Mouse (Mus musculus): ENCODE results near the gene Gabpb2.

Gene Gabpb2

DNA sequence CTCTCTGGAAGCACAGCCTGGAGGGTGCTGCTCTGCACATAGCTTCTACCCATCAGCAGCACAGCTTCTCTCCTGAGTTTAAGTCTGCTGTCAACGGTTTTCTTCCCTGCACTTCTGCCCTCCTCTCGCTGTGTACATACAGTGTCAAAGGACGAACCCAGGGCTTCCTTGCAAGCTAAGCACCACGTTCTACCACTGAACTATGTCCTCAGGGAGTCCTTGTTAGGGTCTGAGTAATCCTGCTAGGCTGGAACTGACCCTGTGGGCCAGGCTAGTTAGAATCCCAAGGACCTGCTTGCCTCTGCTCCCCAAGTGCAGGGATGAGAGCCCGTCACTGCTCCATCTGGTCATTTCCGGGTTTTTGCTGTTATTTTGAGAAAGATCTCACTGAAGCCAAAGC is 30.8 kb downstream of the Gabpb2 start:
- no peak for DNase-seq

DNA sequence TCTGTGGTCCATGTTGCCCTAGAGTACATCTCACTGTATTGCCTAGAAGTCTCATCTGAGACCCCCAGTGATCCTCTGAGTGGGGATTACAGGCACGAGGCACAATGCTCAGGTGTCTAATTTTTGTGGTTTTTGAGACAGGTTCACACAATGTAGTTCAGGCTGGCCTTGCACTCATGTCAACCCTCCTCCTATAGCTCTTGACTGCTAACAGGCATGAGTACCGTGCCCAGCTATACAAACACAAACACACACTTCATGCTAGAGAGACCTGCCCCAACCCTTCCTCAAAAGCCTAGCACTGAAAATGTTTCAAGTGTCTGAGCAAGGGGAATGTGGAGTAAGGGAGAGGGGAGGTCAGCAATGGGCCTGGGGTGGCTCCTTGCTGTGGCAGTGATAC is 31.6 kb downstream of the Gabpb2 start:
- no peak for DNase-seq

DNA sequence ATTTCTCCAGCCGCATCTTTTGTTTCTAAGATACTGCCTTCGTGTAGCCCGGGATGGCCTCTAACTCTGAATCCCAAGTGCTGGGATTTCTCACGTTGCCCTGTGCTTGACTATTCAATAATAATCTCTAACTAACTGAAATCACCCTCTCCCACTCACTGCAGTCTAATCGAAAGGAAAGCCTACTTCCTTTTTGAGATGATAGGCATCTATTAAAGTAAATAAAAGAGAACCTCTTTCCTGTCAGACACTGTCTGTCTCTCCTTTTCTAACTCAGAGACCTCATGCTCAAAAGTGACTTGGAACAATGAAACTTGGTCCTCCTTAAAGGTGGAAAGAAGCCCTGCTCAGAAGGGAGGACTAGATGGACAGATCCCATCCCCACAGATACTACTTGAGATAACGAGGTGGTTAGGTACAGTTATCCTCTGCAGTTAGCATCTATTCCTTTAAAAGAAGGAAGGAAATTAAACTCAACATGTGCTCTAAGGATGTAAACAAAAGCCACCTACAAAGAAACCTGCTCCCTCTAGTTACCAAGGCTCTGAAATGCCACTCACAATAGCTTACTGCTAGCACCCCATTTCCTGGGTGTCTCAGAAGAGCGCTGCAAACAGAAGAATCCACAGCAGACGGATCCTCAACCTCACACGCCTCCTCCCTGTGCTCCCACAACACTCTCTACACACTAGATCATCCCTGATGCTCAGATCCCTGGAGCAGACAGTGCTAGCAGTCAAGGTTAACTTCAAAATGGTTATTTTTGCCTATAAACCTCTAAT is 32.7 kb downstream of the Gabpb2 start:
- DNase-seq: no peak

DNA sequence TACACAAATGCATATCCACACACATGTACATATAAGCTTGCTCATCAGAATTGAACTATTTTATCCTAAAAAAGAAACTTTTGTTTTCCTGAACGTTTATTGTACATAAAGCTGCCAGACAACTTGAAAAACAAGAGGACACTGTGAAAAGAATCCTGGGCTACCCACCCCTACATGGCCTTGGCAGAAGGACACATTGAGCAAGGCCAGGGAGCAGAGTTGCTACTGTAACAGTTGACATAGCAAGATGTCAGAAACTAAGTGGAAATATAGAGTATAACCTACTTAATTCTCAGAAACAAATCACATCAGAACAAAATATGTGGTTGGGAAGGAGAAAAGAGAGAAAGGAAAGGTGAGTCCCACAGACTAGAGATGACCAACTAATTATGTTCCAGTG is 35.9 kb downstream of the Gabpb2 start:
- DNase-seq: no peak

DNA sequence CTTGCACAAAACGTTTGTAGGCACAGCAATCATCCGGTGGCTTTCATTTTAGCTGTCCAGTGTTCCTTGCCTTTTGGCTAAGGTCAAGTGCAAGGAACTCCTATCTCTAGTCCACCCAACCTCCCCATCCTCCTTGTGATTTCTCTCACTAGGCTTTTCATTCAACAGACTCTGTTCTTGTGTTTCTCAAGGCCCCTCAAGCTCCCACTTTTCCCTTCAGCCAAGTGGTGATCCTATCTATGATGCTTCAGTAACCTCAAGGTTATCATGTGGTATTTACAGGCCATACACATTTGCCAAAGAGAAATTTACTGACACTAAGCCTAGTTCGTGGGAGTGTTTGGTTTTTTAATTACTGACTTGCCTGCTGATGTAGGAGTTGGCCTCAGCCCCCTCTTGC is 37.8 kb downstream of the Gabpb2 start:
- no peak for DNase-seq

DNA sequence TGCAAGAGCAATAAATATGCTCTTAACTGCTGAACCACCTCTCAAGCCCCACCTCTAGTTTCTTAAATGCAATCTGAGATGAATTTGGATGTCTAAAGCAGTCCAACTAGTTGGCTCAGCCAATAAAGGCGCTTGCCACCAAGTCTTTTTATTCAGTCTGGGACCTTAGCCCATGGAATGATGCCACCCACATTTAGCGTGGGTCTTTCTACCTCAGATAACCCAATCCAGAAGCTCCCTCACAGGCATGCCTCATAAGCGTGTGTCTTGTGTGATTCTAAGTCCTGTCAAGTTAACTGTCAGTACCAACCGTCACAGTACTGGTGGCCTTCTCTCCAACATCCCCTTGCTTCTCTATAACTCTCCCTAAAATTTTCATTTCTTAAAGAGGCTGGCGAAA is 38.8 kb downstream of the Gabpb2 start:
- no peak for DNase-seq

DNA sequence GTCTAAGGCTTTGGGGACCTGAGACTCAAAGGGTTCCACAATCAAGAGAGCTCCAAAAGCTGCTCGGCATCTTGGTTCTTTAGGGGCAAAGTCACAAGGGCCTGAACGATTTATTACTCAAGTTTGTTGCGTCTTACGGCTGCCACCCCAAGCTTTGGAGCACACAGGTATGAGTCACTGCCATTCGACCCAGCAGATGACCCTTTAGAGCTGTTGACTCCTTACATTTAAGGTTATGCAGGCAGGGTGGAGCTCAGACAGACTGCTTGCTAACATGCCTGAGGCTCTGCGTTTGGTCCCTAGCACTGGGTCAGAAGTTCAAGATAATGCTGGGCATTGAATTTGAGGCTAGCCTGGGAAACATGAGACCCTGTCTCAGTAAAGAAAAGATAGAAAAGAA is 40.1 kb downstream of the Gabpb2 start:
- no peak for DNase-seq

DNA sequence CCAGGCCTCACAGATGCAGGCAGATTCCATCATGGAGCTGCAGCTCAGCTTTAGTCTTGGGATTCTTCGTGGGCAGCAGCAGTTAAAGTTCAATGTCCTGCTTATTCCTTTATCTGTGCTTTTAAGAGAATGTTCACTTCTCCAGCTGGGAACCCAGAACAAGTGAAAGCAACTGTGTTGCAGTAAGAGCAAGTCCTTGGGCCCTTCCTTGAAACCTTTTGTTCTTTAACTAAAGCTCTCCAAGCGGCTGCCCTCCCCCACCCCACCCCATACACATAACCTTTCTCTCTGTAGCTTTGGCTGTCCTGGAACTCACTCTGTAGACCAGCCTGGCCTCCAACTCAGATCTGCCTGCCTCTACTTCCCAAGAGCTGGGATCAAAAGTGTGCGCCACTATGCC is 41.2 kb downstream of the Gabpb2 start:
- DNase-seq: no peak

DNA sequence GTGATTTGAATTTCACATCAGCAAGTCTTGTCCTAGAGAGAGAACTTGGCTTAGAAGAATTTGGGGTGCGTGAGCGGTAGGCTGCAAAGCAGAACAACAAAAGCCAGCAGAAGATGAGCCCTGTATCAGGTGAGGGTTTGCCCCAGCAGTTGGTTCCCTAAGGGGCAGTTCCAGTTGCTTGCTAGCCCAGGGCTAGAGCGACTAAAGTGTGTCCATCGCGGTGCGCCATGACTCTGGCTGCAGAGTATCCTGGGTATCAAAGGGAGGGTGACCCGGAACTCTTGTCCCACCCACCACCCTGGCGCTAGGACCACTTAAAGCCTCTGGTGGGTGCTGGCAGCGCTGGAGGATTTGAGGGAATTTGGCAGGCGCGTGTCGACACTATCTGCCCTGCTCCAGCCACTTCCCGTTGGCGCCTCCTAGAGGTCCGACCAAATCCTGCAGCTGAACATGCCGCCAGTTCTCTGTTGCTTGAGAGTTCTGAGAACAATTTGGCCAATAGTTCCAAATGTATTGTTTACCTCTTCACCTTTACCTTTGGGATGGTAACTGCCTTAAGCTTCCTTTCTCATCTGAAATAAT is 43.6 kb downstream of the Gabpb2 start:
- peak; percentile 82 for DNase-seq

DNA sequence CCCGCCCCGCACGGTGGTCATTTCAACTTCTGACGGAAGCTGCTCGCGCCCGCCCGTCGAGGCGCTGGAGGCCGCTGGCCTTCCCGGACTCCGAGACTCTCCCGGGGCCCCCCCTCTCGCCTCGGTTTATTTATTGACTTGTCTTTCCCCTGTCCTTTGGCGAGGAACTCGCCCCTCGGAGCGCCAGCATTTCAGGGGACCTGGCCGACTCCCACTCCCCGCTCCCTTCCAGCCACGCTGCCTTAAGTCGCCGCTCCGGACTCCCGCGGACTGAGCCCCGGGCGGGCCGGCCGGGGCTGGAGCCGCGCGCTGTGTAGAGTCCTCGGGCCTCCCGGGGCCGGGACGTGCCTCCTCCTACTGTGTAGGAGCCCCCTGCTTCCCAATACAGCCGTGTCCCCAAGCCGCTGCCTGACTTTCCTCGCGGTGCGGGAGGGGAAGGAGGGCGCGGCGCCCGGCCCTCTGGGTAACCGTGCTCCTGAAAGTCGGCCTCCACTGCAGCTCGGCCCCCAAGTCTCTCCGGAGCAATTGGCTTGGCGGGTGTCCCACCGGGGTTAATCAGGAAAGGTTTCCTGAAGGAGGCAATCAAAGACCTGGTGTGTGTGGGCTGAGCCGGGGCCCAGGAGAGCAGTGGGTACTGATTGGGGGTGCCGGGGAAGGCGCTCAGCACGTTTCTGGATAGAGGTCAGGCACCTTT is 44.3 kb downstream of the Gabpb2 start:
- no peak for DNase-seq

DNA sequence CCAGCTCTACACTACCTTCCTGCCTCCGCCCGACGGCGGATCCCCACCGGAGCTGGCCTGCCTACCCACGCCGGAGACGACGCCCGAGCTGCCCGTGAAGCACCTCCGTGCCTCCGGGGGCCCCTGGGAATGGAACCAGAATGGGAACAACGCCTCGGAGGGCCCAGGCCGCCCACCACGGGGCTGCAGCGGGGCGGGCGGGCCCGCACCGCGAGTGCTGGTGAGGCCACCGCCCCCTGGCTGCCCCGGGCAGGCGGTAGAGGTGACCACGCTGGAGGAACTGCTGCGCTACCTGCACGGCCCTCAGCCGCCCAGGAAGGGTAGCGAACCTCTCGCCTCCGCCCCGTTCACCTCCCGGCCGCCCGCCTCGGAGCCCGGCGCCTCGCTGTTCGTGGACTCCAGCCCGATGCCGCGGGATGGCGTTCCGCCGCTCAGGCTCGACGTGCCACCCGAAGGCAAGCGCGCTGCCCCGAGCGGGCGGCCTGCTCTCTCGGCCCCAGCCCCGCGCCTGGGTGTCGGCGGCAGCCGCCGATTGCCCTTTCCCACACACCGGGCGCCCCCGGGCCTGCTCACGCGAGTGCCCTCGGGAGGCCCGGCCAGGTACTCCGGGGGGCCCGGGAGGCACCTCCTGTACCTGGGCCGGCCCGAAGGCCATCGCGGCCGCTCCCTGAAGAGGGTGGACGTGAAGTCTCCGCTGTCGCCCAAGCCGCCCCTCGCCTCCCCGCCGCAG is 45.0 kb downstream of the Gabpb2 start:
- no peak for DNase-seq

DNA sequence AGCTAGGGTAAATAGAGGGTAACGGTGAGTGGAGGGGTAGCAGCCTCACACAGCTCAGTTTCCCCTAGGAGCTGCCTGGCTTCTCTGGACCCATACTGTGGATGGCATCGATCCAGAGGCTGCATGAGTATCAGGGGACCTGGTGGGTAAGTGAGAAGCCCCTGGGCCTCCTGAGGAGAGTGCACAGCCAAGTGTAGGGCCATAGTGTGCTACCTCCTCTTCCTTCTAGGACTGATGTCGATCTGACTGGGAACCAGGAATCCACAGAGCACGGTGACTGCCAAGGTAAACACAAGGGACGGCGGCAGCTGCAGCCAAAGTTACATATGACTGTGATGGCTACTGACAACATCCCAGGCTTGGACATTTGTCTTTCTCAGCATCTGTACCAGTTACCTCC is 46.6 kb downstream of the Gabpb2 start:
- DNase-seq: no peak

DNA sequence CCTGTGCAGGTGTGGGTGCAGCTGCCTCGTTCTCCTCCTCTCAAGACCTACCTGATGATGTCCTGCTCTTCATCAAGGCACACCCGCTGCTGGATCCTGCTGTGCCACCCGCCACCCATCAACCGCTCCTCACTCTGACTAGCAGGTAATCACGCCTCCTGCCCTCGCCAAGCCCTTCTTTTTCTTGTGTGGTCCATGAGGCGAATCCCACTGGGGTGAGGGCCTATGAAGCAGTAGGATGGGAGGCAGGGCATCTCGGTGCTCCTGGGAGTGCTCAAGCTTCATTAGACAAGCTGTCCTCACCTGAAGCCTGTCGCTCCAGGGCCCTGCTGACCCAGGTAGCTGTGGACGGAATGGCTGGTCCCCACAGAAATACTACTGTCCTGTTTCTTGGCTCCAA is 47.7 kb downstream of the Gabpb2 start:
- no peak for DNase-seq

DNA sequence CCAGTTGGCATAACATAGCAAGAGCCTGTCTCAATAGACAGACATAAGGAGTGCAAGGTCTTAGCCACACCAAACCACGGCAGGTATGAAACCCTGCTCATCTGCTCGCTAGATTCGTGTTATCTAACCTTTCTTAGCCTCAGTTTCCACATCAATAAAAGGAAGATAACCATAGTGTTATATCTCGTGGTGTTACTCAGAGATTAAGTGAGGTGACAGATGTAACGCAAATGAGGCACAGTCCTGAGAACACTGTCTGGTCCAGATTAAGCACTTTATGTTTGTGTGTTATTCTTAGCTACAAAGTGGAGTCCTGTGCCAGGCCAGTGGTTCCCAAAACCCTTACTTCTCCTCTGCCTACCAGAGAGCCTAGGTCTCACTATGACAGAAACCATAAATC is 52.9 kb downstream of the Gabpb2 start:
- no peak for DNase-seq

DNA sequence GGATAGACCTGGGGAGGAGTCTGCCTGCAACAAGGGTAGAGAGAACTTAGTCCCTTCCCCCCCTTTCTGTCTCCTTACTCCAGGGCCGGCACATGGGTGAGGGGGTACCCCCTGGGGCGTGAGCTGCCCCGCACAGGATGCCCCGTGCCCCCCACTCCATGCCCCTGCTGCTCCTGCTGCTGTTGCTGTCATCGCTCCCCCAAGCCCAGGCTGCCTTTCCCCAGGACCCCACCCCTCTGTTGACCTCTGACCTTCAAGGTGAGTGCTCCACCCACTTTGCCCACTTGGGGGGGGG is 53.5 kb downstream of the Gabpb2 start:
- DNase-seq: no peak

DNA sequence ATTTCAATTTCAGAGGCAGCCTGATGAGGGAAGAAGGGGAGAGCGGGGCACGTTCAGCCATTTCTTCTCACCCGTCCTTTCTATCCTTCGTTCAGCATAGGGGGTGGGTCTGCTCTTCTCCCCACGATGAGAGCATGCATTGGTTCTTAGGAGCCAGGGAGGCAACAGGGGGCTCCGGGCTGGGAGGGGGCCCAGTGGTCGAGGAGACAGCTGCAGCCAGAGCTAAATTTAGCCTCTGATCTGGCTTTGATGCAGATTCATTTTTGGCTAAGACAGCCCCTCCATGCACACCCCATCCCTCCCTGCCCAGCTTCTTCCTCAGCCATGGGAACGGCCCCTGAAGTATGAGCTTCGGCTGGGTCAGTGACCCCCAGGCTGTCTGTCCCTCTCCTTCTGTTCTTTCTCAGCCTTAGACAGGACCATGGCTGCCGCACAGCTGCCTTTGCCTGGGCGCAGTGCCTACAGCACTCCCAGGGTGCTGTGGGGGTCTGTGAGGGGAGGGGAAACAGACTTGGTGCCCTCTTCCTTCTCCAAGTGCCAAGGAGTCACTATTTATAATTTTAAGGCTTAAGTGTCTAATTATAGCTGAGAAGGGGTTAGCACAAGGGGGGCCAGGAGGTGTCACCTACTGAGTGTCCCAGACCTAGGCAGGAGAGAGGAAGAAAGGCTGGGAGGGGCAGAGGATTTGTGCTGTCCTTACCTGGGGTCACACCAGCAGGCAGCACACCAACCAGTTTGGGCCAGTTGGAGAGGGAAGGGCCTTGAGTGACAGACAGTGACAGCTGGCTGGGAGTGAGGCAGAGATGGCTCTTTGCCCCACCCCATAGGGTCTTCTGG is 54.1 kb downstream of the Gabpb2 start:
- DNase-seq: no peak

DNA sequence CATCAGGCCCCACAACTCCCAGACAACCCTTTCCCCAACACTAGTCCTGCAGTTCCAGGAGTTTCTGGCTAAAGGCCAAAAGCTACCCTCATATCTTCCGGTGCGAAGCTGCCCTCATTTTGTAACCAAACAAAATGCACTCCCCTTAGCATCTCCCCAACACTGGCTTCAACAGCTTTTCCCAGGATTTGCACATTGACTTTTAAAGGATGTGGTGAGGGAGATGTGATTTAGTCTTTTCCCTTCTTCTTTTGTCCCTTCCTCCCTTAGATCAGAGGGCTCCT is 55.4 kb downstream of the Gabpb2 start:
- DNase-seq: no peak

DNA sequence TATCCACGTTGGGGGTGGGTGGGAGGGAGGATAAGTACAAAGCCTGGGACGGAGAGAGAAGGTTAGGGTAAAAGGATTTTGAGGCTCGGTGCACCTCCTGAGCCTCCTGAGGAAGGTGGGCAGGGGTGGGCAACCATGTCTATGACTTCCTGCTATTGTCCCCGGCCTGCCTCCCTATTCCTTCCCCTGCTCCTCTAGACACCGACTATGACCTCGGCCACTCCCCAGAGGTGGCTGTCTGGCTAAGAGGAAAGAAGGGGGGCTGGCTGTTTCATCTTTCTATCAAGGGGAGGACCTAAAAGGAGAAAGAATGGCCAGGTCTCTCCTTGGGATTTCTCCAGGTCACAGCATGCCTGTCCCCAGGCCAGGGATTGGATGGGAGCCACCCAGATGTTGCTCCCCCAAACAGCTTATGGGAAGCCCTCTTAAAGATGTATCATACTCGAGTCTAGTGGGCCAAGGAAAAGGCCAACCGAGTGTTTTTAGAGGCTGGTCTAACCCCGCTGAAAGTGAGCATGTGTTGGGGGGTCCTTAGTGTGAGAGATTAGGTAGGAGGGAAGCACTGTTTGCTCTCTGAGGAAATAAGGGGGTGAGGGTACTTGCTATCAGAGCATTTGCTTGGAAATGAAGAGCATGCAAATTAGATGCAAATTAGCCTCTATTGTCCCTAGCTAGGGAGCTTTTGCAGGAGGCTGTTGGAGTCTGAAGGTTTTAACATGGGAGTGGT is 55.9 kb downstream of the Gabpb2 start:
- no peak for DNase-seq

DNA sequence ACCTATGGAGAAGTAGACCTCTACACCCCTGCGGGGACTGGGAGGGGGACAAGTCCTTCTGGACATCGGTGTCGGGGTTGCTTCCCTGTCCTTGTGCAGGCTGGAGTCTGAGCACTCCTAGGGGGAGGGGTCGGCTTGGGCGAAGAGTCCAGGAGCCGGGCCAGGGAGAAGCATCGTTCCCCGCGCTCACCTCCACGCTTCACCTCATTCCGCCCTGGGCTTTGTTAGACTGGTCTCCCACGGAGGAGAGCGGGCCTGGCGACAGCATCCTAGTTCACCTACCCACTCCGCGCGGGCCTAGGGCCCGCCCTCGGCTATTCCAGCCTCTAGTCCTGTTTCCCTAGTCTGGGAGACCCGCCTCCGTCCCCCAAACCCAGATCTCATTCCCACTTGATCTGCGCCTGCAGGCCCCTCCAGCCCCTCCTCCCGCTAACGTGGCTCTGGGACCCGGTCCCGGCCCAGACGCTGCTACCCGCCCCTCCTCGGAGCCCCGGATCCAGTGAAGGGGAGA is 56.6 kb downstream of the Gabpb2 start:
- peak; percentile 45 for DNase-seq

DNA sequence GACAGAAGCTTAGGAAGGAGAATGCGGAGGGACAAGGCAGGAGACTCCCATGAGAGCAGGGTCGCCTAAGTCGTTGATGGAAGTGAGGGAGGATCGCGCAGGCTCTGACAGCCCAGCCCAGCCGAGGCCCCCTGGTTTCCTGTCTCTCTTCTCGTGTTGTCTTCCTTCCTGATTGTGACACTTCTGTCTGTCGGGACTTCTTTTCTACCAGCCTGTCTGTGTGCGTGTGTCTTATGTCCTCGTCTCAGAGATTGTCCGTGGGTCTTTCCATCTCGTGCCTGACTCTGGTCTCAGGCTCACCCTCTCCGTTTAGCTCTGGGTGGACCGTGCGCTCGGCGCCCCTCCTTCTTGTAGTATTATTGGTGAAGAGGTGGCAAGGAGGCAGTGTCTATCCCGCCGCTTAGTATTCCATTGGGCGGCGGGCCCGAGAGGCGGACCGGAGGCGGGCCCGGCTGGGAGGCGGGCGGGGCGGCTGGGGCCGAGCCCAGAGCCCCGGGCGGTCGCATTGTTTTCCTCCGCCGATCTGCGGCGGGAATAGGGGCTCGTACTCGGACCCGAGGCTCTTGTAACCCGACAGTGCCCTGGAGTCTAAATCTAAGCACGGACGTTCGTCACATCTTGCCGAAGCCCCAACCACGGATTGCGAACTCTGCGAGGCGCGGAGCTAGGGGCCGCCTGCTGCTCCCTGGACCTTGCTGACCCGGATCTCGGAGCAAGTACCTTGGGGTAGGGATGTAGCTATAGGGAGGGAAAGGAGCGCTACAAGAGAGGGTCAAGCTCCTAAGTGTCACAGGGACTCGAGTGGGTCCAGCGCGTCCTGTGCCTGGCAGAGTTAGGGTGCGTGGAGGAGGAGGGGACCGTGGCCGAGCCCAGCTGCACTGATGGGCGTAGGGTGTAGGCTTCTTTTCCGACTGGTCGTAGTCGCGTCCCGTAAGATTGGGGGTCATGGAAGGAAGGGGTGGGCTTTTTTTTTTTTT is 57.4 kb downstream of the Gabpb2 start, which contains the start of gene Sema6c:
Sema6c (plus strand) TSS at position 471 of the 977 bp plus-strand sequence.
- peak; percentile 87 for DNase-seq

DNA sequence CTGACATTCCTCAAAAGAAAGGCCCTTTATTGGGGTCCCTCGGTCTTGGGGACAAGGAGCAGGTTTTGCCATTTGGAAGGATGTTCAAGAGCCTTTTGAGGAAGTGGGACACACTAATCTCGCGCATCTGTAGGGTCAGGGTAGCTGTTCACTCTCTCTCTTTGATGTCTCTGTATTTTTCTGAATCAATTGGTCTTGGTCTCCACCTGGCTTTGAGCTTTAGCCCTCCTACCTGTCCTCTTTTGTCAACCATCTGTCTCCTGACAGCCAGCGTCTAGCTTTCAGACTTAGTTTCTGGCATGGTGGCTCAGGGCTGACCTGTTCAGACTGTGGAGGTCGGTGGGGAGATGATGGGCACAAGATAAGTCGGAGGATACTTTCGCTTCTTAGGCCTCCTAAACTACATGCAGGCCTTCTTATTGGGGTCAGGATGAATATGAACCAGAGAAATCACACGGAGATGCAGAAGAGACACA is 58.2 kb downstream of the Gabpb2 start:
- no peak for DNase-seq
